Mouse (Mus musculus): Measurements from ENCODE around the gene Rhcg.

Gene Rhcg

DNA sequence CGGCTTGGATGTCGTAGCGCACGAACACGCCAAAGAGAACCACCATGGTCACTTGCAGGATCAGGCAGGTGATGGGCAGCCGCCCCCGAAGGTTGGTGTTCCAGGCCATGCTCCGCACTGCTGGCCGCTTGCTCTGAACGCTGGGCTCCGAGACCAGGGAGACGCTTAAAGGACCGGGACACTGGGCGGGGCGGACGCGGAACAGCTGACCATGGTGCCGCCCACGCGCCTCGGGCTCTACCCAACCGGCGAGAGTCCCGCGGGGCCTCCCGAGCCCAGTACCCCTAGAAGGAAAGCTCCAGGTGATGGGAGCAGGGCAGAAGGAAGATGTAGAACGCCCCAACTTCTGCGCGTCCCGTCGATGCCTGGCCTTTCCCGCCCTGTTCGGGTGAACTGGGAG lies at the start of gene Rhcg:
TSS of gene Rhcg (minus strand) at position 240 of the 400 bp plus-strand sequence.
- DNase-seq (ENCODE audit: low spot score), result no peak

DNA sequence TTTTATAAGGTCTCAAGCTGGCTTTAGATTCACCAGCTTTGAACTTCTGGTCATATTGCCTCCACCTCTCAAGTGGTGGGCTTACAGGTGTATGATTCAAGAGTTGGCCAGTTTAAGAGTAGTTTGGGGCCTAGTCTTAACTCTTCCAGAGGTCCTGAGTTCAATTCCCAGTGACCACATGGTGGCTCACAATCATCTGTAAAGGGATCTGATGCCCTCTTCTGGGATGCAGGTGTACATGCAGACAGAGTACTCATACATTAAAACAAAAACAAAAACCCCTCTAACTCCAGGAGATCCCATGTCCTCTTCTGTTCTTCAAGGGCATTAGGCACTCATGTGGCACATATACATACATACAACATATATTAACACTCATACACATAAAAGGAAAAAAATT lies 49.2 kb upstream of the Rhcg start:
- DNase-seq (ENCODE audit: low spot score), result no peak

DNA sequence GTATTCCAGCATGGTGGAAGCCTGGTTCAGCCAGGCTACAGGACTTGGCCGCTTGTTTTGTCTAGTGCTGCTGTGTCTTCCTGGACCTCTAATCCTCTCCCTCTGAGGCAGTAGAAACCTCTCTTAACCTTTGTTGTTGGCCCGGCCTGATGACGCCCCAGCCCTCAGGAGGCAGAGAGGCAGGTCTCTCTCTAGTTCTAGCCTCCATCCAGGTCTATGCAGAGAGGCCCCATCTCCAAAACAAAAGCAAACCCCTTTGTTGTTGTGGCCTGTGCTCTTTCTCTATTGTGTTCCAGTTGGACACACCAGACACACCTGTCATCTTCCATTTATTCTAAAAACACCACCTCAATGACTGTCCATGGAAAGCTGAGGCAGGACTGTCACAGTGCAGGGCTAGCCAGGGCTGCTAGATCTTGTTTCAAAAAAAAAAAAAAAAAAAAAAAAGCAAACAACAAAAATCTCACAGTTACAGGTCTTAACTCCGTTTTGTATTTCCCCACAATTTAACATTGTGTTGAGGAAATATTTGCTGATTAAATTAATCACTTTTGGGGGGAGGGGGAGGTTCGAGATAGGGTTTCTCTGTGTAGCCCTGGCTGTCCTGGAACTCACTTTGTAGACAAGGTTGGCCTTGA lies 43.9 kb upstream of the Rhcg start:
- DNase-seq (ENCODE audit: low spot score), result no peak

DNA sequence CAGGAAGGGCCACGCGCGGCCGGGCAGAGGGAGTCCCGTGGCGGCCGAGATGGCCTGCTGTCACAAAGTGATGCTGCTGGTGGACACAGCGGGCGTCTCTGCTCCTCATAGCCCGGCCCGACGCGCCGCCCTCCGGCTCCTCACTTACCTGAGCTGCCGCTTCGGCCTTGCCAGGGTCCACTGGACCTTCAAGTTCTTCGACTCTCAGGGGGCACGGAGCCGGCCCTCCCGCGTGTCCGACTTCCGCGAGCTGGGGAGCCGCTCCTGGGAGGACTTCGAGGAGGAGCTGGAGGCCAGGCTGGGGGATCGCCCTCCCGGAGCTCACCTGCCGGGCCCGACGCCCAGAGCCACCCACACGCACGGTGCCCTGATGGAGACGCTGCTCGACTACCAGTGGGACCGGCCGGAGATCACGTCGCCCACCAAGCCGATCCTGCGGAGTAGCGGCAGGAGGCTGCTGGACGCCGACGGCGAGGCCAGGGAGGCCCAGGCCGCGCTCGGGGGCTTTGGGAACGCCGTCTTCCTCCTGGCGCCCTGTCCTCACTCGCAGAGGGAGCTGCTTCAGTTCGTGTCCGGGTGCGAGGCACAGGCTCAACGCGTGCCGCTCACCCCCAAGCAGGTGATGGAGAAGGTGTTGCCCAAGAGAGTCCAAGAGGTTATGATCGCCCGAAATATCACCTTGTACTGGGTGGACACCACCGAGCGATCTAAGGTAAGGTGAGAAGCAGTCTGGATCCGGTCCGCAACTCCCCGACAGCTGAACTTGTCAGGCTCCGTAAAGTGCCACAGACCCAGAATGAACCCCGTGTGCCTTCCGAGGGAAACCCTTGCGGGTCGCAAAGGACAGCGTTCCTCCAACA lies 43.1 kb upstream of the Rhcg start:
- DNase-seq (ENCODE audit: low spot score), result no peak

DNA sequence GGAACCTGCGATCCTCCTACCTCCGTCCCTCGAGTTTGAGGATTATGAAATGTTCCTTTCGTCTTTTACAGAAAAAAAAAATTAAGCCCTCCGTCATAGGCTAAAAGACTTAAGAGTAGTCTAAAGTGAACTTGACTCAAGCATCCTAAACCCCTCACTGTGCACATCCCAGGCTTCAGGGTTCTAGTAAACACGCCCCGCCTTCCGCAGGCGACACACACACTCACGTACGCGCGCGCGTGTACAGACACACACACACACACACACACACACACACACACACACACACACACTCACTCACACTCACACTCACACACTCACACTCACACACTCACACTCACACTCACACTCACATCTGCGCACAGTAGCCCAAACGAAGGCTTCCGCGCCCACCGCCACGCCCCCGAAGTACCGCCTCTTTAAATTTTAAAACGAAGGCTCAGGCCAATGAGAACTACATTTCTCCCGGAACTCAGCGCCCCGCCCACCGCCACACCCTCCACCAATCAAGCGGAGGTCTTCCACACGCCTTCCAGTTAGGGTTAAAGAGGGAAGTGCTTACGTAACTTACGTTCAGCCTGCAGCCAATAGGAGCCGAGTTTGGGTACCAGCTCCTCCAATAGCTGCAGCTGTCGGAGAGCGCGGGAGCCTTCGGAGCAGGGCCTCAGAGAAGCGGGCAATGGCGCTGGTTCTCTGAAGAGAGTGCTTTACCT lies 42.3 kb upstream of the Rhcg start, which contains the start of gene Ticrr:
TSS of gene Ticrr (plus strand) at position 619 of the 713 bp plus-strand sequence.
- DNase-seq (ENCODE audit: low spot score), result peak; percentile 95

DNA sequence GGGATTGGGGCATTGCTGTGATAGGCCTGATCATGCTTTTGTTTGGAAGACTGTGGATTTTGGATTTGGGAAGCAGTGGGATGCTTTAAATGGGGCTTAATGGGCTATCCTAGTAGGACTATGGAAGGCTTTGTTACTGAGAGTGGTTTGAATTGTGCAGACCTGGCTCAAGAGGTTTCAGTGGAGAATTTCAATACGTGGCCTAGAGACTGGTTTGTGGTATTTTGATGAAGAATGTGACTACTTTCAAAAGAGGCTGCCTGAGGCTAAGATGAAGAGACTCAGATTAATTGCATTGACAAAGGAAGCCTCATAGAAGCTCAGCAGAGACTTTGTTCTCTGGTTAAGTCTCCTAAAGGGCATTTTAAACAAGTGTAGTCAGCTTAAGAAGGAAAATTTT lies 37.1 kb upstream of the Rhcg start:
- no peak for DNase-seq (ENCODE audit: low spot score)

DNA sequence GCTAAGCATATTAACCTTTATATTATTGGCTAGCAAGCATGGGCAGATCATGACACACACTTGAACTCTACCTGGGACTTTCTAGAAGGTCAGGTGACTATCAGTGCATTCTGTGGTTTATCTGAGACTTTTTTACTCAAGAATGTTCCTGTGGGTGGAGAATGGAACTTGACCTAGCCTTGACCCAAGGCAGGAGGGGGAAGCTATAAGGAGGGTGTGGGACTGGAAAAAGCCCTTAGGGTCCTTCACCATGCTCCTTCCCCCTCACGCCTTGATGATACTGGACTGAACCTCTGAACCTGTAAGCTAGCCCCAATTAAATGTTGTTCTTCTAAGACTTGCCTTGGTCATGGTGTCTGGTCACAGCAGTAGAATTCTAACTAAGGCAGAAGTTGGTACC lies 36.7 kb upstream of the Rhcg start:
- no peak for DNase-seq (ENCODE audit: low spot score)

DNA sequence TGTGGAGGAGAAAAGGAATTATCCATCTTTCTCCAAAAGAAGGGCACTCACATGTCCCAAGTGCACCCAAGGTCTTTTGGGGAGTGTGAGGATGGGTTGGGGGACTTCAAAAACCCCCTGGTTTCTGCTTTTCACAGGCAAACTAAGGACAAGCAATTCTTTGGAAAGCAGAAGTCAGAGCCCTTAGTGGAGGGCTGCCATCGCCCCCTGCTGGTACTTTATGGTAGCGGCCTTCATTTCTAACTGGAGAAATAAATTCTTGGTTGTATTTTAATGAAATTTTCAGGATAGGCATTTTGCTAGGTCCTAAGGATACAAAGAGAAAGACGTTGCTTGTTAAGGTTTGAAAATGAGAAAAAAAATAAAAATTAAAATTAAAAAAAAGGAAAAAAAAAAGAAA lies 31.5 kb upstream of the Rhcg start:
- DNase-seq (ENCODE audit: low spot score), result no peak

DNA sequence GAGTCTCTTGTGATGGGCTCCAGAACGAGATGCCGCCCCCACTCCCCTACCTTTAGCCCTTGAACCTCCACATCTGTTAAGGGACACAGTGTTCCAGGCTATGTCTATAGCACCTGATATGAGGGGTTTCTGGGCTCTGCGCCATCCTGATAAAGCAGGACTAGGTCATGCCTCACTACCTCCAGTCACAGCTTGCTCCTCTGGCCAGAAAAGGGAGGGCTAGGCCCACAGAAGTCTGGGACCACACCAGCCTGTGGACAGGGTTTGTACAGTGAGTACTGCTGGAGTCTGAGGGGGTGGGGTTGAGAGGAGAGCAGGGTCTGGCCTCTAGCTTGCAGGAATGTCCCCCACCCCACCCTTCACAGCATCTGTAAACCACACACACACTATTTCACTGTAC lies 29.8 kb upstream of the Rhcg start:
- no peak for DNase-seq (ENCODE audit: low spot score)

DNA sequence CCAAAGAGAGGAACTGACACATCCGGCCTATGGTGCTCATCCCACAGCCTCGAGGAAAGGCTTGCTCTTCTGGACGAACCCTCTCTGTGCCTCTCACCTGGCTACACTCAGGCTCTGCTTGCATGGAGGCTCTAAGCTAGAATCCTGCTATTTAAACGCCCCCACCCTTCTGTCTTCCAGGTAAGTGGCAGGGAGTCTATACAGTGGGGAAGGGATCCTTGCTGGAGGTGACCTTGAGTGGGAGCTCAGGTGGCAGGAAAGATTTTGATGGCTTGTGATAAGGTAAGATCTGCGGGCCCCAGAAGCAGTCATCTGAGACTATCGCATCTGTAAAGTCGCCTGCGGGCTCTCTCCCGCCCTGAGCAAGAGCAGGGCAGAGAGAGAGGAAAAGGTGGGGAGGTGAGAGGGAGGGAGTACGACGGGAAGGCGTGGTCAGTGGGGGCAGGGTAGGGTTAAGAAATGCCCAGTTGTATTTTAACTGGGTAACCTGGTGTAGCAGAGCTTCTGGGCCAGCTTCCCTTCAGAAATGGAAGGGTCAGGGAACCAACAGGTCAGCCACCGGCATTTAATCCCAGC lies 14.4 kb upstream of the Rhcg start:
- no peak for DNase-seq (ENCODE audit: low spot score)

DNA sequence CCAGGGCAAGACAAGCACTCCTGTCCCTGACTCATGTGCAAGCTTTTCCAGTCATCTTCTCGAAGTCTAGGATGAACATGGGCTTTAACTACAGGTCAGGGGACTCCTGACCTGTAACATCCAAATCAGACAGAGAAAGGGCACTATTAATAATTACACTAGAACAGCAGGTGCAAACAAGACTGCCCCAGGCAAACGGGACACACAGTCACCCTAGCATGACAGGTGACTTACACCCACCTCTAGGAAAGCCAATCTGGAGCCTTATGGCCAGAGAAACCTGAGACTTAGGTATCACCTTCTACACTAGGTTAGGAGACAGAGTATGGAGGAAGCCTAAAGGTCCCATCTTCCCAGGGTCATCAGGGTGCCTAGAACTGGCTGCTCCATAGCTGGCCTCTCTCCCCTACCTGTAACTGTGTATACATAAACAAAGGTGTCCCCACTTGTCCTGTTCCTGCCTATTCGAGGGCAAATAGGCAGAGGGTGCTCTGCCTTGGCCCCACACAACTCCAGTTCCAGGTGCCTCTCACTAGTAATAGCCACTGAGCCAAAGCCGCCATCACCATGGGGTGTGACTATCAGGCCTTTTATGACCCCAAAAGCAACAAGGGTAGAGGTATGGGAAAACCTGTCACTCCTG lies 10.9 kb upstream of the Rhcg start:
- DNase-seq (ENCODE audit: low spot score), result no peak

DNA sequence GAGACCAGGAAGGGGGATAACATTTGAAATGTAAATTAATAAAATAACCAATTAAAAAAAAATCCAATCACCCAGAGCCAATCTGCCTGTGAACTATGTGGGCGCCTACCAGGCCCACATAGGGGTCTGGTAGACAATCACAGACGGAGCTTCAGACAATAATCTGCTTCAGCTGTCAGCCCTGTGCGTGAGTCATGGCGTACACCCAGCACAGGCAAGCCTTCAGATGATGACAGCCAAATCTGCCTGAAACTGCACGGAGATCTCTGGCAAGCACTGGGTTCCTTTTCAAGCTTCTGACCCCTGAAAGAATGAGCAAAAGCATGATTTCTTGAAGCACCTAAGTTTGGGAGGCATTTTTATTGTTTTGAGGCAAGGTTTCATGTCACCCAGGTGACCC lies 8.7 kb upstream of the Rhcg start:
- no peak for DNase-seq (ENCODE audit: low spot score)

DNA sequence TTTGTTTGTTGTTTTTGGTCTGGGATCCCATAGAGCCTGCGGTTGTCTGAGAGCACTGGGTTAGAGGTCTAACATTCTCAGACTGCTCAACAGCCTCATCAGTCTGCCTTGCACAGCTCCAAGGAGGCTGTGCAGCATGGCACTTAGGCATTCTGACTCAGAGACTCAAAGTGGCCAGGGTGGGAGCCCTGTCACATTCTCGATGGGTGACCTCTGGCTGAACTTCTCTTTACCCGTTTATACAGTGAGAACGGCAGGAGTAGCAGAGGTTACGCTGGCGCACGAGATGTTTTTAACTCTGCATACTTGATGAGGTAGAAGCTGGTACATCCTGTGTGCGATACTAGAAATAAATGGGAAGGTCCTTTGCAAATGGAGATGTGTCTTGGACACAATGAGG lies 5.6 kb upstream of the Rhcg start:
- DNase-seq (ENCODE audit: low spot score), result no peak

DNA sequence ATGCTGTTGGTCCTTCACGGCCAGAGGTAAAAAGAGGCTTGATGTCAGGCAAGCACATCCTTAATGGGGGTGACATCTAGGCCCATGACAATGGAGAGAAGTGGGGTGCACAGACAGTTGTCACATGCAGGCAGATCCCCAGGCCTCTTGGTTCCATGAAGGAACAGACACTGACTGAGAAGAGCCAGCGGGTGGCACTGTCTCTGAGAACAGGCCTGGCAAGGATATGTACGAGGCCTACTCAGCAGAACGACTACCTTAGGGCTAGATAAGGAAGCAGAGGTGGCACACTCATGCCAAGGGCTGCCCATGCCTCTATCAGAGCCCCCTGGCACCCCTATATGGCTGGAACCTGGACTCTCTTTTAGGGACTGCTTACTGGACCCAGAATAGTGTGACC lies 2.0 kb upstream of the Rhcg start:
- DNase-seq (ENCODE audit: low spot score), result no peak

DNA sequence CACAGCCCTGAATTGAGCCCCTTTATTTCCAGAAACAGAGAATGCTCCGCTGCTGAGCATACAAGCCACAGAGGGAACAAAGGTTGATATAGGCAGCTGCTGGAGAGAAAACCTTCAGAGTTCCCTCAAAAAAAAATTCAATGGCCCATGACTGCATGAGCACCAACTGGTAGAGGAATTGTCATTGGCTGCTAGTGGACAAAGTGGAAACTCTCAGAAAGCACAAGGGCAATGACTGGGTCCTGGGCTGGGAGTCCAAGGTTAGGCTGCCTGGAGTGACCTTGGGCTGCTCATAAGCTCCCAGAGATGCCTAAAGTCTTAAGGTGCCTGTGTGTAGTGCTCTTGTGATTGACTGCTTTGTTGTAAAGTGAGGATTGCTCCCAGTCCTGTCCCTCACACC lies 1.5 kb downstream of the Rhcg start:
- no peak for DNase-seq (ENCODE audit: low spot score)

DNA sequence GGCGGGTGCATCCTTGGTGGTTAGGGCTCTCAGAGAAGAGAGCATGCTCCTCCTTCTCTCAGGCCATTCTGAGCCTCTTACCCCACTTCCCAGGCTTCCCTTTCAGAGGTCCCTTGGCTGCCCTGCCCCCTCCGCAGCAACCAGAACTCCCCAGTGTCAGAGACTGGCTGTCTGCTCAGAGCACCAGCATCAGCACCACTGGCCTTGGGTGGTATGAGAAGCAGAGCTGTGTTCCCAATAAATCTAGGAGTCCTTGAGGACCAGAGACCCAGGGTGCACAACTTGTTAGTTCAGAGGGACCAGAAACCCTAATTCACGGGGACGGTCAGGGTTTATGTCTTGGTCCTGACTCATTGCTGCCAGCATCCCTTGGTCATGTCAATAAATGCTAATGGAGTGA lies 2.4 kb downstream of the Rhcg start:
- no peak for DNase-seq (ENCODE audit: low spot score)

DNA sequence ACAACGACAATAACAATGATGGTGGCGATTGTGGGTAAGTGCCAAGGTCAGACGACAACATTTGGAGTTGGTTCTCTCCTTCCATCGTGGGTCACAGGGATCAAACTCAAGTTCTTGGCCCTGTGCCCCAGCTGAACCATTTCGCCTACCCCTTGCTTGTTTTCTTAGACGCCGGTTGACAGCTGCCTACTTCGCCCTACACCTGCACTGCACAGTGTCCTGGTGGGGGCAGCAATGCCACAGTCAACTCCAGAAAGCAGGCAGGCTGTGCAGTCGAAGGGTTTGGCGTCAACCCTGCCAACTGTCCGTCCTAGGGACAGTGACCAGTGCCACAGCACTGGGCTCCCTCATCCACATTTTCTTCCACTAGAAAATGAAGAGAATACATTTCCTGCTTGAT lies 4.1 kb downstream of the Rhcg start:
- no peak for DNase-seq (ENCODE audit: low spot score)

DNA sequence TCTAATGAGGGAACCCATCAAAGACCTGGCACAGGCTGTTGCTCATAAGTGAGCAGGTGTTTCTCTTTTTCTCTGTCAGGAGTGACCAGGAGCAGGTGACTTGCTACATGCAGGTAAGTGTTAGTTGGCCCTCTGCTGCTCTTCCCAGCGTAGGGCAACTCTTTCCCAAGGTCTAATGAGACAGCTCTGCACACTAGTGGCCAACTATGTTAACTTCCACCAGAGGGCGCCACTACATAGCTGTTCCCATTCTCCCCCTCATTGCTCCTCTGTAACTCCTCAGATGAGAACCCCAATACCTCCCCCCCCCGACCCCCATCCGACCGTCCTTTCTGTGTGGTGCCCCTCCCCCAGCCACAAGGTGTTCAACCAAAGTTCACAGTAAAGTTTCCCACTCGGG lies 4.7 kb downstream of the Rhcg start:
- DNase-seq (ENCODE audit: low spot score), result no peak

DNA sequence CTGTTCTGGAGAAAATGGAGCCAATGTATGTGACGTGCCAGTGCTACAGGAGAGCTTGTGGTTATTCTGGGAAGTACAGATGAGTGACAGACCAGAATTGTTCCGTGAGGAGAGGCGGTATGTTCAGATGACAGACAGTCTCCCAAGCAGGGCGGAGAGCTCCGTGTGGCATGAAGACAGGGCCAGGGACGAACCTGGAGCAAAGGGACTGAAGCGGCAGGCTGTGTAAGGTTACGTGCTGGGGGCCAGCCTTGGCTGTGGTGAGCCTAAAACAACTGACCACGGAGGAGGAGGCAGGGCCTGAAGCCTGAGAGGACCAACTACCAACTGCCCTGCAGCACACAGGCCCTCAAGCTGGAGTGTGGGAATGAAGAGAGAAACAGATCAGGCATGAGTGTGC lies 5.6 kb downstream of the Rhcg start:
- no peak for DNase-seq (ENCODE audit: low spot score)

DNA sequence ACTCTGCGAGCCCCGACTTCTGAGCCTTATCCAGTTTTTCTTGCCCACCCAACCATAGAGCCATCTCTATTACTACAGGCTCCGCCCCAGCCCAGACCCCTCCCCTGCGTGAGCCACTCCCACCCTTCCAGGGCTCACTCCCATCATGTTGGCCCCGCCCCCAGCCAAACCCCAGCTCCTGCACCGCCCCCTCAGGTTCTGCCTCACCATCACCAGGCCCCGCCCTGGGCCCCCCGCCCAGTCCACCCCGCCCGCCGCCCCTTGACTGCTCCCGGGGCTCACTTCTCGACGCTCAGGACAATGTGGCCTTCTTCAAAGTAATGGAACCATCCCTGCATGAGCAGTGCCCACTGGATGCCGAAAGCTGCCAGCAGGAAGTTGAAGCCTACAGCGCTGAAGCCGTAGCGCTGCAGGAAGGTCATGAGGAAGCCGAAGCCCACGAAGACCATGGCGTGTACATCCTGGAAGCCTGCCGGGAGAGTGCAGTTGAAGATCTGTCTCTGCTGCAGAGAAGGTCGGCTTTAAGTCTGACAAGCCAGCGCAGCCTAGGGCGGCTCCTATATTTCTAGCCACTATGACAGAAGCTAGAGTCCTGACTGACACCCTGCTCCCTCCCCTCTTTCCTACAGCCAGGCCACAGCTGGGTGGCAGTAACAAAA lies 10.1 kb downstream of the Rhcg start:
- DNase-seq (ENCODE audit: low spot score), result no peak

DNA sequence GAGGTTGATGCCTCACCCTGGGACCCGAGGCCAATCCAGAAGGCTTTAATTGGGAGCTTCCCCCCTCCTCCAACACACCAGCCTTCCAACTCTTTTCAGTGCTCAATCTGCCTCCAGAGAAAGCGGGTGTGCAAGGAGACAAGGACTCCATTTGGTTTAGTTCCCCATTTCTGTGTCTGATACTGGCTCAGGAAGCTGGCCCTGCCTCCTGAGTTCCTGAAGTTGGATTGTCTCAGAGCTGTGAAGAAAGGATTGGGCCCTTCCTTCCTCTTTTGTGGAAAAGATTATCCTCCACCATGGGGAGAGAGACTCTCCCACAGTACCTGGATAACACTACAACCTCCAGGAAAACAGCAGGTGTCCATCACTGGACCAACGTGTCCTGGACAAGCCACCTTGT lies 10.7 kb downstream of the Rhcg start:
- DNase-seq (ENCODE audit: low spot score), result no peak

DNA sequence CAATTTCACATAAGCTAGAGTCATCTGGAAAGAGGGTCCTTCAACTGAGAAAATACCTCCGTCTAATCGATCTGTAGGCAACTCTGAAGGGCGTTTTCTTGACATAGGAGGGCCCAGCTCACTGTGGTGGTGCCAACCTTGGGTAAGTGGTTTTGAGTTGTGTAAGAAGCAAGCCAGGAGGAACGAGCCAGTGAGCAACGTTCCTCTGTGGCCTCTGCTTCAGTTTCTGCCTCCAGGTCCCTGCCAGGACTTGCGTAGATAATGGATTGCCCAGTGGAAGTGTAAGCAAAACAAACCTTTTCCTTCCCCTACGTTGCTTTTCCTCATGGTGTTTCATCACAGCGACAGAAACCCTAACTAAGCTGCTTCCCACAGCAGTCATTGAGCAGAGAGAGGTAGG lies 15.5 kb downstream of the Rhcg start:
- no peak for DNase-seq (ENCODE audit: low spot score)
